ENCODE assay signal across 11 mouse cellular contexts in genomic region chr16:31526711-31527344, GRCm38 (mm10).
DNase-seq lines count a peak whose midpoint lies in the region; ATAC-seq and TF ChIP-seq lines count a peak whose summit lies in the region.
"Had no signal": no experiment of that assay in that cellular context is flagged by ENCODE, and none has a peak within 500 bp of the region (broad histone marks: within the 10 kb centered on the region; RNA-seq: fewer than 3 reads in every experiment).

No protein-coding gene starts in this region.

- H3K27me3 ChIP-seq in kidney, postnatal 0 days (ENCODE audit: insufficient read depth, low read length) = no peaks in the 10 kb centered on the region
- no peaks in the 10 kb centered on the region for H3K27me3 ChIP-seq in hindbrain, embryonic 12.5 days
- H3K27me3 ChIP-seq: forebrain, embryonic 13.5 days had no signal

- H3K4me2 ChIP-seq in kidney, postnatal 0 days (ENCODE audit: low read length) = no peak overlapping the region
- H3K4me2 ChIP-seq in hindbrain, embryonic 12.5 days (replicated peaks) = no peak overlapping the region
- H3K4me2 ChIP-seq: forebrain, embryonic 13.5 days had no signal

- no peak for TF ChIP-seq CTCF in kidney, postnatal 0 days (IDR thresholded peaks at IDR 0.05; ENCODE audit: low read depth)

- no peak overlapping the region for H3K27ac ChIP-seq in kidney, postnatal 0 days
- no peak overlapping the region for H3K27ac ChIP-seq in hindbrain, embryonic 12.5 days
- H3K27ac ChIP-seq: forebrain, embryonic 13.5 days had no signal

- H3K4me1 ChIP-seq in kidney, postnatal 0 days (replicated peaks; ENCODE audit: insufficient read depth, low read length) = no peaks in the 10 kb centered on the region
- H3K4me1 ChIP-seq in hindbrain, embryonic 12.5 days = peaks cover 5% of the 10 kb centered on the region

- no peak overlapping the region for H3K9ac ChIP-seq in kidney, postnatal 0 days (ENCODE audit: low read depth, low read length)
- H3K9ac ChIP-seq in hindbrain, embryonic 12.5 days = no peak overlapping the region
- H3K9ac ChIP-seq: forebrain, embryonic 13.5 days had no signal

- no peak overlapping the region for H3K4me3 ChIP-seq in kidney, postnatal 0 days (replicated peaks; ENCODE audit: low read depth, low read length)
- no peak overlapping the region for H3K4me3 ChIP-seq in hindbrain, embryonic 12.5 days
- H3K4me3 ChIP-seq: forebrain, embryonic 13.5 days had no signal

- DNase-seq in kidney, postnatal 0 days (ENCODE audit: low spot score) = peak; percentile 34
- no peak for DNase-seq in kidney, adult 18-20 months
- peak; percentile 84 for DNase-seq in 416B (ENCODE audit: low read depth)
- peak; percentile 88 for DNase-seq in adrenal gland, adult 2 months
- peak; percentile 76 to 86 for DNase-seq in cerebellum, postnatal 25 days
- no peak for DNase-seq in retina, postnatal 1 day
- DNase-seq in thymus, postnatal 36 days = no peak
- DNase-seq: layer of hippocampus, adult 9-11 months had no signal

- ATAC-seq in kidney, postnatal 0 days (replicated peaks; ENCODE audit: low FRiP score, low read depth) = no peak
- ATAC-seq in hindbrain, embryonic 12.5 days (ENCODE audit: low FRiP score) = no peak
- ATAC-seq: forebrain, embryonic 13.5 days had no signal

- WGBS in kidney, postnatal 0 days = 50% methylated on average over 10 of the region's 10 CpGs
- WGBS in hindbrain, embryonic 12.5 days = 82% methylated on average over 10 of the region's 10 CpGs

- no peaks in the 10 kb centered on the region for H3K9me3 ChIP-seq in kidney, postnatal 0 days (replicated peaks; ENCODE audit: low read length)
- no peaks in the 10 kb centered on the region for H3K9me3 ChIP-seq in hindbrain, embryonic 12.5 days (replicated peaks)
- H3K9me3 ChIP-seq: forebrain, embryonic 13.5 days; G1E had no signal

- no peaks in the 10 kb centered on the region for H3K36me3 ChIP-seq in kidney, postnatal 0 days (ENCODE audit: insufficient read depth, low read length)
- no peaks in the 10 kb centered on the region for H3K36me3 ChIP-seq in hindbrain, embryonic 12.5 days
- H3K36me3 ChIP-seq: G1E had no signal

Comparison
In these comparisons a context has a peak if more than half of its experiments do, and no peak if none do; other contexts are left out.
1. DNase-seq: peak in kidney, postnatal 0 days (single experiment), 416B (single experiment), adrenal gland, adult 2 months (single experiment) and cerebellum, postnatal 25 days (2 of 2); none in kidney, adult 18-20 months (single experiment), retina, postnatal 1 day (single experiment) and thymus, postnatal 36 days (0 of 2).